Mouse (Mus musculus) embryonic facial prominence, embryonic 11.5 days (tissue): ENCODE results near the gene Unk. TPM values are rescaled to one million over a fixed set of nuclear protein-coding genes. Genes with fewer than 3 reads are reported as not detected.

ENCODE experiments used
- ATAC-seq: fragments of 200-750 bp; cut with Nextera tagmentation; replicated peaks from 2 replicates; pipeline ENCODE4 v1.8.0; 2017; ENCODE audit warnings: low read depth; ENCODE audit not compliant: insufficient number of reproducible peaks, low FRiP score, low TSS enrichment
- DNase-seq: peaks from one replicate; pipeline ENCODE4 v3.0.0-alpha.2; 2015; ENCODE audit warnings: low spot score
- H3K27ac ChIP-seq: fragments of 300-500 bp; sonication (generic); replicated peaks from 2 replicates; pipeline ENCODE4 v1.5.1; 2014; ENCODE audit warnings: mild to moderate bottlenecking, low read depth, low read length, control low read depth
- H3K27me3 ChIP-seq: fragments of 300-500 bp; sonication (generic); 2 replicates; pipeline ENCODE4 v1.6.1; 2014; ENCODE audit warnings: mild to moderate bottlenecking, low read length, moderate library complexity, mixed read lengths; ENCODE audit not compliant: control insufficient read depth, insufficient read depth
- H3K36me3 ChIP-seq: fragments of 300-500 bp; sonication (generic); replicated peaks from 2 replicates; pipeline ENCODE4 v1.6.1; 2014; ENCODE audit warnings: low read depth, mild to moderate bottlenecking, low read length, moderate library complexity, mixed read lengths; ENCODE audit not compliant: control insufficient read depth, insufficient read depth
- H3K4me1 ChIP-seq: fragments of 300-500 bp; sonication (generic); 2 replicates; pipeline ENCODE4 v1.6.1; 2014; ENCODE audit warnings: low read length, mixed read lengths; ENCODE audit not compliant: control insufficient read depth, insufficient read depth
- H3K4me2 ChIP-seq: fragments of 300-500 bp; sonication (generic); 2 replicates; pipeline ENCODE4 v1.6.1; 2014; ENCODE audit warnings: low read depth, mild to moderate bottlenecking, control low read depth, low read length, moderate library complexity
- H3K4me3 ChIP-seq: fragments of 300-500 bp; sonication (generic); 2 replicates; pipeline ENCODE4 v1.5.1; 2014; ENCODE audit warnings: low read depth, low read length, control low read depth
- H3K9ac ChIP-seq: fragments of 300-500 bp; sonication (generic); replicated peaks from 2 replicates; pipeline ENCODE4 v1.6.1; 2014; ENCODE audit warnings: mild to moderate bottlenecking, control low read depth, low read length
- H3K9me3 ChIP-seq: fragments of 300-500 bp; sonication (generic); replicated peaks from 2 replicates; pipeline ENCODE4 v1.6.1; 2016; ENCODE audit warnings: mild to moderate bottlenecking, low read length, inconsistent platforms, mixed read lengths; ENCODE audit not compliant: control insufficient read depth
- WGBS: fragments of 180-500 bp; shearing (Covaris S2); extraction: QIAGEN DNeasy Blood & Tissue Kit; methylation state at CpG from one replicate; pipeline ENCODE4 v1.1.7; 2014; 5-methylcytosine and 5-hydroxymethylcytosine counted together
- polyA plus RNA-seq: library from polyadenylated mRNA; unstranded; fragments of >200 nt; fragmentation: Nextera tagmentation; extraction: Ambion mirVana; gene quantifications from 2 replicates; pipeline ENCODE4 v1.2.1, GENCODE M21; 2014

The Unk gene
- polyA plus RNA-seq, 1 experiment from 2014 or later, result 21.7 TPM

DNA sequence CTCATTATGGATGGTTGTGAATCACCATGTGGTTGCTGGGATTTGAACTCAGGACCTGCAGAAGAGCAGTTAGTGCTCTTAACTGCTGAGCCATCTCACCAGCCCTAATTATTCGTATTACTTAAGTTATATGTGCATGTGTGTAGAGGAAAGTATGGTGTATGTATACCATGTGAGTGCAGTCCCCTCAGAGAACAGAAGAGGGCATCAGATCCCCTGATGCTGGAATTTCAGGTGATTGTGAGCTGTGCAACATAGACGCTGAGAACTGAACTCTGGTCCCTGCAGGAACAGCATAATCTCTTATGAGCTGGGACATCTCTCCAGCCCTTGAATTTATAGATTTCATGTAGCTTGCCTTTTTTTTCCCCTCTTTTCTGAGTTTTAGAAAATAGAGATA lies 11.7 kb downstream of the Unk start:
- 98% methylated on average over 2 of the region's 2 CpGs for WGBS
- H3K27ac ChIP-seq, result no peak overlapping the region
- DNase-seq (no peak), ATAC-seq (no peak)
- no peak overlapping the region for H3K4me3 ChIP-seq
- H3K4me1 ChIP-seq, result no peaks in the 10 kb centered on the region
- H3K9ac ChIP-seq, result no peak overlapping the region
- no peaks in the 10 kb centered on the region for H3K9me3 ChIP-seq
- peaks cover 15% of the 10 kb centered on the region for H3K36me3 ChIP-seq
- no peaks in the 10 kb centered on the region for H3K27me3 ChIP-seq
- H3K4me2 ChIP-seq, result no peak overlapping the region

DNA sequence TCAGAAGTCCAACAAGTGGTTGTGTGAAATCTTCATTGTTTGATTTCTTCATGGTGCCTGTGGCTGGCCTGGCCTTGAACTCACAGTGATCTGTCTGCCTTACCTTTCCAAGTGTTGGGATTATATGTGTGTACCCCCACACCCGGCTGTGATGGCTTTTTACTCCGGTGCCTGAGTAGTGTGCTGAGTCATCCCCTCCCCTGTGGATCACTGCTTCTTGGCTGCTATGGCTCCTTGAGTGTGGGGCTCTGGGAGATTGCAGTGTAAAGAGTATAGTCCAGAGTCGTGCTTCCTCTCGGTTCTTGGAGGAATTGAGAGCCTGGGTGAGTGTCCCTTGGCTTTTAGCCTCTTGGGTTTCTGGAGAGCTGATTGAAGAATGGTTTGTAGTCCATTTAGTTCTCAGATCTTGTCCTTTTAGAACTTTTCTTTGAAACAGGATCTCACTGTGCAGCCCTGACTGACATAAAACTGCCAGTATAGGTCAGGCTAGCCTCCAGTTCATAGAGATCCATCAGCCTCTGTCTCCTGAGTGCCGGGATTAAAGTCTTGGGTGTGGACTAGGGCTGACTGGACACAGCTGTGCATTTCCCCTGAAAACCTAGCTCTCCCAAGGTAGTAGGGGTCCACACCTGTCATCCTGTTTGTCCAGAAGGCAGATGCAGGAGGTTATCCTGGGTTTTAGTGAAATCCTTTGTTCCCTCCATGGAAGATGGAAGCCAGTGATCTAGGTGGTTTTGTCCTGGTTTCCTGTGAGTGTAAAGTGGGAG lies 12.4 kb downstream of the Unk start:
- DNase-seq (no peak), ATAC-seq (no peak)
- 92% methylated on average over 5 of the region's 5 CpGs for WGBS
- Histone ChIP-seq H3K9ac (no peak overlapping the region), H3K9me3 (no peaks in the 10 kb centered on the region), H3K4me3 (no peak overlapping the region), H3K27ac (no peak overlapping the region), H3K4me2 (no peak overlapping the region), H3K36me3 (peaks cover 15% of the 10 kb centered on the region), H3K4me1 (no peaks in the 10 kb centered on the region), H3K27me3 (no peaks in the 10 kb centered on the region)

DNA sequence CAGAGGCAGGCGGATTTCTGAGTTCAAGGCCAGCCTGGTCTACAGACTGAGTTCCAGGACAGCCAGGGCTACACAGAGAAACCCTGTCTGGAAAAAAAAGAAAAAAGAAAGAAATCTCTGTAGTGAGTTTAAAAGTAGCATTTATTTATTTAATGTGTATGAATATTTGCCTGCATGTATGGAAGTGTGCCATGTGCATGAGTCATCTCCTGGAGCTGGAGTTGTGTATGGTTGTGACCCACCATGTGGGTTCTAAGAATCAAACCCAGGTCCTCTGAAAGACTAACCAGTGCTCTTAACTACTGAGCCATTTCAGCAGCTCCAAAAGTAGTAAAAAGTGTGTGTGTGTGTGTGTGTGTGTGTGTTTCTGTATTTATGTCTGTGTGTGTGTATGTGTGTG lies 13.2 kb downstream of the Unk start:
- no peaks in the 10 kb centered on the region for H3K27me3 ChIP-seq
- 96% methylated on average over 1 of the region's 1 CpGs for WGBS
- H3K4me1 ChIP-seq, result no peaks in the 10 kb centered on the region
- peaks cover 18% of the 10 kb centered on the region for H3K36me3 ChIP-seq
- ATAC-seq, result no peak
- no peak overlapping the region for H3K9ac ChIP-seq
- DNase-seq, result no peak
- no peak overlapping the region for H3K4me3 ChIP-seq
- H3K9me3 ChIP-seq, result no peaks in the 10 kb centered on the region
- no peak overlapping the region for H3K4me2 ChIP-seq
- no peak overlapping the region for H3K27ac ChIP-seq

GRCm38 (mm10) chr11:116045173-116045572 lies 15.1 kb downstream of the Unk start:
- peaks cover 22% of the 10 kb centered on the region for H3K36me3 ChIP-seq
- no peaks in the 10 kb centered on the region for H3K9me3 ChIP-seq
- no peak for ATAC-seq
- H3K27ac ChIP-seq, result no peak overlapping the region
- 96% methylated on average over 6 of the region's 6 CpGs for WGBS
- H3K4me3 ChIP-seq, result no peak overlapping the region
- H3K27me3 ChIP-seq, result no peaks in the 10 kb centered on the region
- H3K4me2 ChIP-seq, result no peak overlapping the region
- H3K4me1 ChIP-seq, result no peaks in the 10 kb centered on the region
- no peak overlapping the region for H3K9ac ChIP-seq
- no peak for DNase-seq

DNA sequence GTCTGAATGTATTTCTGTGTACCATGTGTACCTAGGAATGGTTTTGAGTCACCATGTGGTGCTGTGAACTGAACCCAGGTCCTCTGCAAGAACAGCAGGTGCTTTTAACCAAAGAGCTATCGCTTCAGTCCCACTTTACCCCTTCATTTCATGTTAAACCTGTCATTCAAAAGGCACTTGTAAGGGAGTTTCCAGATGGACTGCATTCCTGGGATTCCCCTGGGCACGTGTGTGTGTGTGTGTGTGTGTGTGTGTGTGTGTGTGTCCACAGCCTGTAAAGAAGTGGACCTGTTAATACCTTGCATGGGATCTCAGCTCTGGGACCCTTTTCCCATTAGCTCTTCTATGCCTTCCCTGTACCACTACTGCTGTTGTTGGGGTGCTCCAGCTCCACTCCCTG lies 19.5 kb downstream of the Unk start:
- no peak overlapping the region for H3K9ac ChIP-seq
- H3K4me3 ChIP-seq, result no peak overlapping the region
- no peak for ATAC-seq
- WGBS, result 80% methylated on average over 2 of the region's 2 CpGs
- H3K4me2 ChIP-seq, result no peak overlapping the region
- no peaks in the 10 kb centered on the region for H3K4me1 ChIP-seq
- peaks cover 23% of the 10 kb centered on the region for H3K36me3 ChIP-seq
- H3K27ac ChIP-seq, result no peak overlapping the region
- no peaks in the 10 kb centered on the region for H3K27me3 ChIP-seq
- no peaks in the 10 kb centered on the region for H3K9me3 ChIP-seq
- no peak for DNase-seq

DNA sequence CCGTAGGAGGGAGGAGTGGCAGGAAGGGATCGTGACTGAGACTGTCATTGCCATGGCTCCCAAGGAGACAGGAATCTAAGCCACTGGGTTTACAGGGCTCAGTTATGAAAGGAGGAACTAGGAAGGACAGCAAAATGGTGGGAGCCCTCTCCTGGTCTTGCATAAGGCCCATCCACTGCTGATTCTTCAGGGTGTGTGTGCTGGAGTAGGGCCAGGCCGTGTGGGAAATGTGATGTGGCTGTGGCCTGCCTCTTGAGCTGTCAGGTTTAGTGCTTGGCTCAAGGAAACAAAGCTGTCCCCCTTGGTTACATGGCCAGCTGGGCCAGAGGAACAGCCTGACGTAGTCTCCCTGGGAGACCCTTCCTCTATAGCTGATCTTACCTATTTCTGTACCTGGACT lies 20.1 kb downstream of the Unk start:
- Histone ChIP-seq H3K27ac (no peak overlapping the region), H3K4me1 (no peaks in the 10 kb centered on the region), H3K36me3 (peaks cover 23% of the 10 kb centered on the region), H3K4me2 (no peak overlapping the region), H3K27me3 (no peaks in the 10 kb centered on the region), H3K9me3 (no peaks in the 10 kb centered on the region), H3K9ac (no peak overlapping the region), H3K4me3 (no peak overlapping the region)
- DNase-seq (no peak), ATAC-seq (no peak)
- WGBS, result 83% methylated on average over 4 of the region's 4 CpGs

DNA sequence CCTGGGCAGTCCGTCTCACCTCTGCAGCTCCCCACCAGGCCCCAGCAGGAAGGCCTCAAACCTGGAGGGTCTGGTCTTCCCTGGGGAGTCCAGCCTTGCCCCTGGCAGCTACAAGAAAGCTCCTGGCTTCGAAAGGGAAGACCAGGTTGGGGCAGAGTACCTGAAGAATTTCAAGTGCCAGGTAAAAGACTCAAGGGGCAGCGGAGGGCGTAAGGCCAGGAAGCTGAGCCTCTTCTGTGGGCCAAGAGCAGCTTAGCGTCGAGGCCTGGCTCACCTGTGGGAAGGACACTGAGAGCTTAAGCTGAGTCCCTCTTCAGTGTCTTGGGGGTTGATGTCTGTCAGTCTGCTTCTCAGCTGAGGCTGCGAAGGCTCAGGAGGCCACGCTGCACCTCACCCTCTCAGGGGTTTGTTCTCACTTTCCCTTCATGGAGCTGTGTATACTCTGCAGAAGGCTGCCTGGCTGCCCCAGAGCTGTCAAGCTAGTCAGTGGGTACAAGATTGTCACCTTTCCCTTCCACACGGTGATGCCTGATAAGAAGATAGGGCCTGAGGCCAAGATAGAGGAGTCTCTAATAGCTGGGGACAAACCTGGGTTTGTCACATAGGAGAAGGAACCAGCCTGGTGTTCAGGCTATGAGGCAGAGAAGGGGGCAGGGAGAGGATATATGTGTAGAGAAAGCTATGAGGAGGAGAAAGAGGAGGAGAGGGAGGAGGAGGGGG lies 23.5 kb downstream of the Unk start:
- WGBS, result 93% methylated on average over 9 of the region's 9 CpGs
- H3K9me3 ChIP-seq, result no peaks in the 10 kb centered on the region
- DNase-seq (no peak), ATAC-seq (no peak)
- no peak overlapping the region for H3K9ac ChIP-seq
- no peak overlapping the region for H3K4me2 ChIP-seq
- H3K4me3 ChIP-seq, result no peak overlapping the region
- H3K4me1 ChIP-seq, result no peaks in the 10 kb centered on the region
- peaks cover 33% of the 10 kb centered on the region for H3K36me3 ChIP-seq
- H3K27me3 ChIP-seq, result no peaks in the 10 kb centered on the region
- H3K27ac ChIP-seq, result no peak overlapping the region

GRCm38 (mm10) chr11:116055873-116056272 lies 25.8 kb downstream of the Unk start:
- WGBS, result 94% methylated on average over 11 of the region's 11 CpGs
- no peak for ATAC-seq

More at GRCm38 (mm10) chr11:116055873-116056272, 25.8 kb downstream of the Unk start:
- DNase-seq, result no peak
- no peak overlapping the region for H3K4me2 ChIP-seq
- H3K9ac ChIP-seq, result no peak overlapping the region
- no peak overlapping the region for H3K27ac ChIP-seq
- H3K36me3 ChIP-seq, result peaks cover 28% of the 10 kb centered on the region
- no peaks in the 10 kb centered on the region for H3K4me1 ChIP-seq
- no peaks in the 10 kb centered on the region for H3K9me3 ChIP-seq
- no peaks in the 10 kb centered on the region for H3K27me3 ChIP-seq
- H3K4me3 ChIP-seq, result no peak overlapping the region
